Mouse (Mus musculus) right cerebral cortex, postnatal 25 days (tissue): Measurements from ENCODE around the gene Spopl.
A peak's percentile ranks its signal among the peaks of the same experiment; 100 is the strongest.
"Not testable (repeated sequence)": the region's sequence is repeated elsewhere in the genome, so short reads cannot be mapped to it uniquely, and the experiment has no call there.

ENCODE experiments used
- DNase-seq: peaks from one replicate; pipeline ENCODE4 v3.0.0; 2022

The Spopl gene

GRCm38 (mm10) chr2:23571302-23572156, at the start of gene Spopl:
Spopl (minus strand) TSS chr2:23572106.
- DNase-seq: peak; percentile 87

DNA sequence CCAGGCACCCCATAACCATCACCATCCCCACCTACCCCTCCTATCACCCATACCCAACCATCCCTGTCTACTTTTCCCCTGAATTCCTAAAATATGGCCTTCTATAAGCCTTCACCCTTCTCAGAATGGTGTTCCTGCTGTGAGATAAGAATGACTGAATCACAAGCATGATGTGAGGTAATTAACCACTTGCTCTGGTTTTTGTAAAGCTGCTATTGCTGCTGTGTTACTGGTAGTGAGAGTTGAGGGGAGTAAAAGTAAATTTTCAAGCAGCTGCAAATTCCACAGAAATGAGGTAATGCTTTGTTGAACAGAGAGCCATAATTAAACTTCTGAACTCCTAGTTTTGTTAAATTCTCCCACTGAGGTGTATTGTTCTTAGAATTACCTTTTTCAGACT, 48.2 kb upstream of the Spopl start:
- DNase-seq: no peak

- DNase-seq: no peak
Observed at GRCm38 (mm10) chr2:23617989-23618388, 46.1 kb upstream of the Spopl start.

DNA sequence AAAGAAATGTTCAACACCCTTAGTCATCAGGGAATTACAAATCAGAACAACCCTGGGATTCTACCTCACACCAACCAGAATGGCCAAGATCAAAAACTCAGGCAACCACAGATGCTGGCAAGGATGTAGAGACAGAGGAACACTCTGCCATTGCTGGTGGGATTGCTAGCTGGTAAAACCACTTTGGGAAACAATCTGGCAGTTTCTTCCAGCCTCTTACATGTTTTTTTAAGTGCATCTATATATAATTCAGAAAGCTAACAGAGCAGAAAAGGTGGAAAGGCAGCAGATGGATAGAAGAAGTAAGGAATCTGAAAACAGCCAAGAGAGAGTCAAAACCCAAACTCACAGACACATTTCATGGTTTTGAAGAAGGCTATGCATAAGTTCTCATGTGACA, 33.5 kb upstream of the Spopl start:
- no peak for DNase-seq

- DNase-seq: no peak
Observed at GRCm38 (mm10) chr2:23588769-23589168, 16.9 kb upstream of the Spopl start.

DNA sequence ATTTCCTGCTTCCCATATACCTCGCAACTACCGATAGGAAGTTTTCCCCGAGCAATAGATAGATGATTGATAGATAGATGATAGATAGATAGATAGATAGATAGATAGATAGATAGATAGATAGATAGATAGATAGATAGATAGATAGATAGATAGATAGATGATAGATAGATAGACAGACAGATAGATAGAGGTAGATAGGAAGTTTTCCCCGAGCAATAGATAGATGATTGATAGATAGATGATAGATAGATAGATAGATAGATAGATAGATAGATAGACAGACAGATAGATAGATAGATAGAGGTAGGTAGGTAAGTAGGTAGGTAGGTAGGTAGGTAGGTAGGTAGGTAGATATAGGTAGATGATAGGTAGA, 239 bp upstream of the Spopl start:
- DNase-seq: not testable (repeated sequence)

DNA sequence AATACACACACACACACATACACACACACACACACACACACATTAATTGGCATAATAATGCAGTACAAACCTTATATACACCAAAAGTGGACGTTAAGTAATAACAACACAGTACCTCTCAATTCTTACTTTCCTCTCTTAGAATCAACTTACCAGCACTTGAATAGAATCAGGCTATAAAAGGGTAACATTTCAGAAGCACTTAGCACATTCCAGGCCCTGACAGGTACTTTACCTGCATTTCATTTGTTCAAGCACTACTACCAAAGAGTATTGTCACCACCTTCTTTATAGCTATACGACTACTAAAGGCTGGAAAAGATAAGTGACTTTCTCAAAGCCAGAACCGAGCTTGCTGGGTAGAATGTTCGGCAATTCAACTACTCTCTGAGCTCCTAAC, 1.3 kb downstream of the Spopl start:
- DNase-seq: no peak

- DNase-seq: no peak
Observed at GRCm38 (mm10) chr2:23568775-23569174, 3.1 kb downstream of the Spopl start.

DNA sequence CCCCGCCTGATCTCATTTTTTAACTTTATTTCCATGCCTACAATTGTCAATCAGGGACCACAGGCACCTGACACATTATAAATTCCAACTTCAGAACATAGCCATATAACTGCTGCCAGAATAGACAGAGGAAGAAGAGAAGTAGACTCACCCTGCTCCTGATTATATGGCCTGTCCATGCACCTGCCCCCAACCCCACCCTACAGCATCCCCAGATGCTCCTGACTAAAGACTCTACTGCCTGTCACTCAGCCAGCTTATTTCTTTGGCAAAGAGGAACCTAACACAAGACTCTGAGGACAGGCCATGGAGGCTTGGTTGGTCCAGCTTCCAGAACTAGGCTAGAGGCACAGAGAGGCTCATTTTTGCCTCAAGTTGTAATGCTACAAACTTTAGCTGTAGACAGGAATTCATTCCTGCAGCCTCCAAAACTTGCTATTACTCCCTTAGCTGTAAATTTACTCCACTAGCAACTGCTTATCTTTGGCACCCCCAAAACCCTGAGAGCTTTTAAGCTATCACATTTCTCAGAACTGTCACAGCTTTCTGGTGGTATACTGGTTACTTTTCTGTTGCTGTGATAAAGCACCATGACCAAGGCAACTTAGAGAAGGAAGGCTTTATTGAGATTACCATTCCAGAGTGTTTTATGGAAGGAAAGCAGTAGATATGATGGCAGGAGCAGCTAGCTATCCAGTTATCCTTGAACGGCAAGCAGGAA, 6.7 kb downstream of the Spopl start:
- no peak for DNase-seq

DNA sequence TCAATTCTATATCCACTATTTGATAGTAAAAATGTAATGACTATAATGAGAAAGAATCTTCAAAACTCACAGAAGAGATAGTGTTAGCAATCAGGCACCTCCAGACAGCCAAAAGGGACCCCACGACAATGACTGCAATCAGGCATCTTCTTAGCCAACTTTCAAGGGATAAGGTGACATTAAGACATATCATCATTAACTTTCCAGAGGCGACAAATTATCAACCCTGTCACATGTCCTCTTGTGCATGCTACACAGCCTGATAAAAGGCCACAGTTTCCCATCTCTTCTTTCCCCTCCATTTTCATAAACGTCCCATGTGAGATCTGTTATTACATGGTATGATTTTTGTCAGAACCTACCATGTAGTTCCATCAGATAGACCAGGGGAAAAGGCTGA, 9.0 kb downstream of the Spopl start:
- no peak for DNase-seq

GRCm38 (mm10) chr2:23559186-23559585, 12.7 kb downstream of the Spopl start:
- DNase-seq: no peak

DNA sequence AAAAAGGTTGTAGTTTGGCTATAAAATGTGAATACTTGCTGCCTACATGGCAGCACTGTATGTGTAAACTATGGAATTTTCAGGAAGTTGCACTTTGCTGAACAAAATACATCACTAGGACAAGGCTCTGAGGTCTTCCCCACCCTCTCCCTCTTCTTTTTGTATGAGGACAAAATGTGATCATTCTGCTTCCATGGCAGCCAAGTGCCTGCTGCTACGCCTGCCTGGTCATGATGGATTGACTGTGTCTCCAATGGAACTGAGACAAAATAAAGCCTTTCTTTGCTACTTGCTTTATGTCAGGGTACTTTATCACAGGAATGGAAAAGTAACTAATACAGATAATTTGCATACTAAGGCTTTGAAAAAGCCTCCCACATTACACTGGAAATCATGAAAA, 20.7 kb downstream of the Spopl start:
- DNase-seq: no peak

DNA sequence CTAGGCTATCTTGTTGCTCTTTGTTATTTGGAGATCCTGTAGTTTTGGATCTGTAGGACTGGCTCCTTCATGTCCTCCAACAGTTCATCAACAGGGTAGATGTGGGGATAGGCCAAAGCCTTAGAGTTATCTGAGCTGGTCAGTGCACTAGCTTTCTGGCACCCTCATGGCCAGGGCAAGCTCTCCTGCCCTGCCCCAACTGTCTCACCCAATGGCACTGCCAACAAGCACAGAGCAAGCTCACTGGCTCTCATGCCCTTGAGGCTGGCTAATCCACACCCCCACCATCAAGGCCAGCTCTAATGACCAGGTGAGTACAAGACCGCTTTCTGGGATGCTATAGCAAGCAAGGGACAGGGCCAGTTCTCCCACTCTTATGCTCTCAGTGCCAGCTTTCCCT, 24.7 kb downstream of the Spopl start:
- DNase-seq: no peak

- DNase-seq: no peak
Observed at GRCm38 (mm10) chr2:23539967-23540366, 31.9 kb downstream of the Spopl start.

DNA sequence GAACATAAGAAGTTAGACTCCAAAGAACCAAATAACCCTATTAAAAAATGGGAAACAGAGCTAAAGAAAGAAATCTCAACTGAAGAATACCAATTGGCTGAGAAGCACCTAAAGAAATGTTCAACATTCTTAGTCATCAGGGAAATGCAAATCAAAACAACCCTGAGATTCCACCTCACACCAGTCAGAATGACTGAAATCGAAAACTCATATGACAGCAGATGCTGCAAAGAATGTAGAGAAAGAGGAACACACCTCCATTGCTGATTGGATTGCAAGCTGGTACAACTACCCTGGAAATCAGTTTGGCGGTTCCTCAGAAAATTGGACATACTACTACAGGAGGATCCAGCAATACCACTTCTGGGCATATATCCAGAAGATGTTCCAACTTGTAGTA, 44.2 kb downstream of the Spopl start:
- not testable (repeated sequence) for DNase-seq

- DNase-seq: no peak
Observed at GRCm38 (mm10) chr2:23505141-23505540, 66.8 kb downstream of the Spopl start.

DNA sequence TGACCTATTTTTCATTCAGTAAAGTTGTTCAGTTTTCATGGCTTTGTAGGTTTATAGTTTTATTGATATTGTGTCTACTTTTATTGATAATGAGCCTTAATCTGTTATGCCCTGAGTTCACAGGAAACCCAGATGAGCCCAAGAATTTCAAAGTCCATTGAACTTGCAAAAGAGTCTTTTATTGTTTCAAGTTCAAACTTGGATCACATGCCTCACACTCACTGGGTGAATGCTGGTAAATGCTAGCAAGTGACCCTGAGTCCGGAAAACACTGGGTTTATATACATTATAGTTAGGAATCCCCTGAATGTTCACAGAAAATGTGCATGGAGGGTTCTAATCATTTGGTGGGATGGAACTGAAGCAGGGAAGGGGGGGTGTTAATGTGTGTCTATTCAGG, 90.2 kb downstream of the Spopl start:
- no peak for DNase-seq

GRCm38 (mm10) chr2:23467471-23467870, 104.4 kb downstream of the Spopl start:
- no peak for DNase-seq

DNA sequence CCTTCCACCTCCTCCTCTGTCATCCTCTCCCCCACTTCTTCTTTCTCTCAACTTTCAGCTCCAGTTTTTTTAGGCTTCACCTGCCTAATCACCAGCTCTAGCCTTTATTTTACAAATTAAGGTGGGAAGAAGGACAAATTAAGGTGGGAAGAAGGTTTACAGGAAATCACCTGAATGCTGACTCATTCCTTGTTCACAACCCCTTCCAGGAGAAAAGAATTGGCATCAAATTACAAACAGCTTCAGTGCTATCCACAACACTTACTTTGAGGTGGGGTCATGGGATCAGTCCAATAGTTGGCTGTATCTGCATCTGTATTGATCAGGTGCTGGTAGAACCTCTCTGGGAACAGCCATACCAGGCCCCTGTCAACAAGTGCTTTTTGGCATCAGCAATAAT, 114.5 kb downstream of the Spopl start:
- no peak for DNase-seq
